Mouse (Mus musculus): ENCODE measurements around the gene Ddb2. TPM values are rescaled to one million over a fixed set of nuclear protein-coding genes. Genes with fewer than 3 reads are reported as not detected.

The Ddb2 gene
- polyA plus RNA-seq, 1 experiment from 2014 or later: 12.6 TPM

GRCm38 (mm10) chr2:91182016-91182404 is 54.8 kb downstream of the Ddb2 start:
- Histone ChIP-seq H3K36me3 (replicated peaks; ENCODE audit: control insufficient read depth, insufficient read depth, low read depth, low read length) (no peaks in the 10 kb centered on the region), H3K4me1 (ENCODE audit: control insufficient read depth, insufficient read depth, low read length) (no peaks in the 10 kb centered on the region), H3K4me2 (ENCODE audit: low read depth, low read length) (peak overlapping the region; percentile 78), H3K9me3 (replicated peaks; ENCODE audit: control insufficient read depth, low read length) (no peaks in the 10 kb centered on the region), H3K27ac (replicated peaks; ENCODE audit: low read depth, low read length) (no peak overlapping the region), H3K4me3 (ENCODE audit: low read depth, low read length) (peak overlapping the region; percentile 87), H3K9ac (replicated peaks; ENCODE audit: low read length) (peak overlapping the region; percentile 68), H3K27me3 (ENCODE audit: control insufficient read depth, insufficient read depth, low read length) (no peaks in the 10 kb centered on the region)
- WGBS: 17% methylated on average over 8 of the region's 8 CpGs
- DNase-seq (ENCODE audit: low spot score): no peak
- no peak for ATAC-seq (replicated peaks; ENCODE audit: insufficient number of reproducible peaks, low FRiP score, low TSS enrichment, low read depth)

GRCm38 (mm10) chr2:91180706-91181105 is 56.1 kb downstream of the Ddb2 start:
- H3K27ac ChIP-seq (replicated peaks; ENCODE audit: low read depth, low read length): no peak overlapping the region
- no peak overlapping the region for H3K9ac ChIP-seq (replicated peaks; ENCODE audit: low read length)
- H3K4me3 ChIP-seq (ENCODE audit: low read depth, low read length): no peak overlapping the region
- H3K4me1 ChIP-seq (ENCODE audit: control insufficient read depth, insufficient read depth, low read length): no peaks in the 10 kb centered on the region
- no peaks in the 10 kb centered on the region for H3K36me3 ChIP-seq (replicated peaks; ENCODE audit: control insufficient read depth, insufficient read depth, low read depth, low read length)
- H3K9me3 ChIP-seq (replicated peaks; ENCODE audit: control insufficient read depth, low read length): no peaks in the 10 kb centered on the region
- 77% methylated on average over 5 of the region's 5 CpGs for WGBS
- no peak overlapping the region for H3K4me2 ChIP-seq (ENCODE audit: low read depth, low read length)
- H3K27me3 ChIP-seq (ENCODE audit: control insufficient read depth, insufficient read depth, low read length): no peaks in the 10 kb centered on the region
- DNase-seq (ENCODE audit: low spot score): no peak
- ATAC-seq (replicated peaks; ENCODE audit: insufficient number of reproducible peaks, low FRiP score, low TSS enrichment, low read depth): no peak

GRCm38 (mm10) chr2:91179825-91180224 is 57.0 kb downstream of the Ddb2 start:
- Histone ChIP-seq H3K4me3 (ENCODE audit: low read depth, low read length) (no peak overlapping the region), H3K36me3 (replicated peaks; ENCODE audit: control insufficient read depth, insufficient read depth, low read depth, low read length) (no peaks in the 10 kb centered on the region), H3K27ac (replicated peaks; ENCODE audit: low read depth, low read length) (no peak overlapping the region), H3K27me3 (ENCODE audit: control insufficient read depth, insufficient read depth, low read length) (no peaks in the 10 kb centered on the region), H3K4me1 (ENCODE audit: control insufficient read depth, insufficient read depth, low read length) (no peaks in the 10 kb centered on the region), H3K4me2 (ENCODE audit: low read depth, low read length) (no peak overlapping the region), H3K9ac (replicated peaks; ENCODE audit: low read length) (no peak overlapping the region), H3K9me3 (replicated peaks; ENCODE audit: control insufficient read depth, low read length) (no peaks in the 10 kb centered on the region)
- ATAC-seq (replicated peaks; ENCODE audit: insufficient number of reproducible peaks, low FRiP score, low TSS enrichment, low read depth) (no peak), DNase-seq (ENCODE audit: low spot score) (no peak)
- WGBS: 40% methylated on average over 4 of the region's 4 CpGs

DNA sequence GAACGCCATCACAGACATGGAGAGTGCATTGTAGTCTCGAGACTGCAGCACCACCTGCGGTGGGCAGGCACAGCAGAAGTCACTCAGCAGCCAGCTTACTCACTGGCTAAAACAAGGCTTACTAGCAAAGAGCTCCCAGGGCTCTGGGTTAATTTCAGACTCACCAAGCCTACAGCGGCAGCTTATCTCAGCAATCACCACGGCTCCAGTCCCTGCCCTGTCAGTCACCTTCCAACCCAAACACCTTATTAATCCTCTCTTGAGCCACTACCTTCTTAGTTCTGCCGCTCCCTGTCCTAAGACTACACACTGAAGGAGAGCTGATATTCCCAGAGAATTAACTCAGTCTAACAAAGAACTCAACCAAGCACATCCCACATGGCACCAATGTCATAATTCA is 60.5 kb downstream of the Ddb2 start:
- Histone ChIP-seq H3K9ac (replicated peaks; ENCODE audit: low read length) (no peak overlapping the region), H3K4me1 (ENCODE audit: control insufficient read depth, insufficient read depth, low read length) (no peaks in the 10 kb centered on the region), H3K36me3 (replicated peaks; ENCODE audit: control insufficient read depth, insufficient read depth, low read depth, low read length) (no peaks in the 10 kb centered on the region), H3K27ac (replicated peaks; ENCODE audit: low read depth, low read length) (no peak overlapping the region), H3K4me3 (ENCODE audit: low read depth, low read length) (no peak overlapping the region), H3K27me3 (ENCODE audit: control insufficient read depth, insufficient read depth, low read length) (no peaks in the 10 kb centered on the region), H3K4me2 (ENCODE audit: low read depth, low read length) (no peak overlapping the region), H3K9me3 (replicated peaks; ENCODE audit: control insufficient read depth, low read length) (no peaks in the 10 kb centered on the region)
- ATAC-seq (replicated peaks; ENCODE audit: insufficient number of reproducible peaks, low FRiP score, low TSS enrichment, low read depth) (no peak), DNase-seq (ENCODE audit: low spot score) (no peak)
- 71% methylated on average over 6 of the region's 6 CpGs for WGBS

GRCm38 (mm10) chr2:91175490-91175889 is 61.3 kb downstream of the Ddb2 start:
- Histone ChIP-seq H3K4me2 (ENCODE audit: low read depth, low read length) (no peak overlapping the region), H3K36me3 (replicated peaks; ENCODE audit: control insufficient read depth, insufficient read depth, low read depth, low read length) (no peaks in the 10 kb centered on the region), H3K4me1 (ENCODE audit: control insufficient read depth, insufficient read depth, low read length) (no peaks in the 10 kb centered on the region), H3K9ac (replicated peaks; ENCODE audit: low read length) (no peak overlapping the region), H3K27me3 (ENCODE audit: control insufficient read depth, insufficient read depth, low read length) (no peaks in the 10 kb centered on the region), H3K9me3 (replicated peaks; ENCODE audit: control insufficient read depth, low read length) (no peaks in the 10 kb centered on the region), H3K27ac (replicated peaks; ENCODE audit: low read depth, low read length) (no peak overlapping the region), H3K4me3 (ENCODE audit: low read depth, low read length) (no peak overlapping the region)
- DNase-seq (ENCODE audit: low spot score) (no peak), ATAC-seq (replicated peaks; ENCODE audit: insufficient number of reproducible peaks, low FRiP score, low TSS enrichment, low read depth) (no peak)
- 90% methylated on average over 4 of the region's 4 CpGs for WGBS

- H3K27me3 ChIP-seq (ENCODE audit: control insufficient read depth, insufficient read depth, low read length): no peaks in the 10 kb centered on the region
- H3K4me3 ChIP-seq (ENCODE audit: low read depth, low read length): no peak overlapping the region
- no peak overlapping the region for H3K4me2 ChIP-seq (ENCODE audit: low read depth, low read length)
- no peak overlapping the region for H3K27ac ChIP-seq (replicated peaks; ENCODE audit: low read depth, low read length)
- no peaks in the 10 kb centered on the region for H3K36me3 ChIP-seq (replicated peaks; ENCODE audit: control insufficient read depth, insufficient read depth, low read depth, low read length)
- DNase-seq (ENCODE audit: low spot score) (no peak), ATAC-seq (replicated peaks; ENCODE audit: insufficient number of reproducible peaks, low FRiP score, low TSS enrichment, low read depth) (no peak)
- H3K9ac ChIP-seq (replicated peaks; ENCODE audit: low read length): no peak overlapping the region
- H3K4me1 ChIP-seq (ENCODE audit: control insufficient read depth, insufficient read depth, low read length): no peaks in the 10 kb centered on the region
- no peaks in the 10 kb centered on the region for H3K9me3 ChIP-seq (replicated peaks; ENCODE audit: control insufficient read depth, low read length)
- WGBS: 90% methylated on average over 25 of the region's 25 CpGs
Observed at GRCm38 (mm10) chr2:91169587-91170322, 67.0 kb downstream of the Ddb2 start.

DNA sequence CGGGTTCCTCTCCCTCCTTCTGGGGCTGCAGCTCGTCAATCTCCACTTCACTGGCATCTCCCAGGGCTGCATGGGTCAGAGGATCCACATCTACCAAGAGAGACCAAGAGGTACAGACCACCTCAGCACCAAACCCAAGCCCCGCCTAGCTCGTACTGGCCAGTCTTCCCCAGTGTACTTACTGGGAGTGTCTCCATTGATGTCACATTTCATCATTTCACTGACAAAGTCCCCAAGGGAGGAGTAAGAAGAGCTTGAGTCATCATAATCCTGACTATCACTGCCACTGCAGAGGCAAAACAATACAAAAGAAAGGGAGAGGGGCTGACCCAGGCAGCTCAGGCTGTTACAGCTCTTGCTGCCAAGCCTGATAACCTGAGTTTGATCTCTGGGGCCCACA is 69.2 kb downstream of the Ddb2 start:
- Histone ChIP-seq H3K27me3 (ENCODE audit: control insufficient read depth, insufficient read depth, low read length) (no peaks in the 10 kb centered on the region), H3K4me3 (ENCODE audit: low read depth, low read length) (no peak overlapping the region), H3K9ac (replicated peaks; ENCODE audit: low read length) (no peak overlapping the region), H3K36me3 (replicated peaks; ENCODE audit: control insufficient read depth, insufficient read depth, low read depth, low read length) (no peaks in the 10 kb centered on the region; the same call in 1 of the 2 replicates), H3K27ac (replicated peaks; ENCODE audit: low read depth, low read length) (no peak overlapping the region), H3K4me2 (ENCODE audit: low read depth, low read length) (no peak overlapping the region), H3K4me1 (ENCODE audit: control insufficient read depth, insufficient read depth, low read length) (no peaks in the 10 kb centered on the region), H3K9me3 (replicated peaks; ENCODE audit: control insufficient read depth, low read length) (no peaks in the 10 kb centered on the region)
- DNase-seq (ENCODE audit: low spot score) (no peak), ATAC-seq (replicated peaks; ENCODE audit: insufficient number of reproducible peaks, low FRiP score, low TSS enrichment, low read depth) (no peak)
- 71% methylated on average over 4 of the region's 4 CpGs for WGBS

DNA sequence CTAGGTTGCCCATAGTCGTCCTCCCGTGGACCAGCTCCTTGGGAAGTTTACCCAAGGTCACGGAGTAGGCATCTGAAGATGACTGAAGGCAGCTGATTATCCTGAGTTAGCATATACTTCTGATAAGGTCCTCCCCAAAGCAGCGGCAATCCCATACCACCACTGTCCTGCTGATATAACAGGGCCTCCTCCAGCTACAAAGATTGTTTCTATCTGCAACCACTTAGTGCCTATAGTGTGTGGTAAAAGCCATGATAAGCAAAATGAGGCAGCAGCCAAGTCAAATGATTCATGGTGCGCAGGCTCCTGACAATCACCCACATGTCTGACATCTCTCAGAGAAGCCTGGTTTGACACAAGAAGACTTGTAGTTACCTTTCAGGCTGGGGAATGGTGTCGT is 71.8 kb downstream of the Ddb2 start:
- no peaks in the 10 kb centered on the region; the same call in 1 of the 2 replicates for H3K36me3 ChIP-seq (replicated peaks; ENCODE audit: control insufficient read depth, insufficient read depth, low read depth, low read length)
- WGBS: 90% methylated on average over 6 of the region's 6 CpGs
- H3K4me3 ChIP-seq (ENCODE audit: low read depth, low read length): no peak overlapping the region
- ATAC-seq (replicated peaks; ENCODE audit: insufficient number of reproducible peaks, low FRiP score, low TSS enrichment, low read depth): no peak
- DNase-seq (ENCODE audit: low spot score): no peak
- H3K9ac ChIP-seq (replicated peaks; ENCODE audit: low read length): no peak overlapping the region
- no peaks in the 10 kb centered on the region for H3K9me3 ChIP-seq (replicated peaks; ENCODE audit: control insufficient read depth, low read length)
- H3K4me1 ChIP-seq (ENCODE audit: control insufficient read depth, insufficient read depth, low read length): no peaks in the 10 kb centered on the region
- no peaks in the 10 kb centered on the region for H3K27me3 ChIP-seq (ENCODE audit: control insufficient read depth, insufficient read depth, low read length)
- H3K27ac ChIP-seq (replicated peaks; ENCODE audit: low read depth, low read length): no peak overlapping the region
- no peak overlapping the region for H3K4me2 ChIP-seq (ENCODE audit: low read depth, low read length)

Measured in embryonic facial prominence, embryonic 11.5 days (tissue).